Mouse (Mus musculus) brain, embryonic 18.5 days (tissue): ENCODE measurements around the gene Bola2.
"Not testable (repeated sequence)": the region's sequence is repeated elsewhere in the genome, so short reads cannot be mapped to it uniquely, and the experiment has no call there.

ENCODE experiments used
- DNase-seq: peaks from one replicate; pipeline ENCODE4 v3.0.0-alpha.2; 2012; ENCODE audit warnings: low read depth, low spot score

Gene Bola2

DNA sequence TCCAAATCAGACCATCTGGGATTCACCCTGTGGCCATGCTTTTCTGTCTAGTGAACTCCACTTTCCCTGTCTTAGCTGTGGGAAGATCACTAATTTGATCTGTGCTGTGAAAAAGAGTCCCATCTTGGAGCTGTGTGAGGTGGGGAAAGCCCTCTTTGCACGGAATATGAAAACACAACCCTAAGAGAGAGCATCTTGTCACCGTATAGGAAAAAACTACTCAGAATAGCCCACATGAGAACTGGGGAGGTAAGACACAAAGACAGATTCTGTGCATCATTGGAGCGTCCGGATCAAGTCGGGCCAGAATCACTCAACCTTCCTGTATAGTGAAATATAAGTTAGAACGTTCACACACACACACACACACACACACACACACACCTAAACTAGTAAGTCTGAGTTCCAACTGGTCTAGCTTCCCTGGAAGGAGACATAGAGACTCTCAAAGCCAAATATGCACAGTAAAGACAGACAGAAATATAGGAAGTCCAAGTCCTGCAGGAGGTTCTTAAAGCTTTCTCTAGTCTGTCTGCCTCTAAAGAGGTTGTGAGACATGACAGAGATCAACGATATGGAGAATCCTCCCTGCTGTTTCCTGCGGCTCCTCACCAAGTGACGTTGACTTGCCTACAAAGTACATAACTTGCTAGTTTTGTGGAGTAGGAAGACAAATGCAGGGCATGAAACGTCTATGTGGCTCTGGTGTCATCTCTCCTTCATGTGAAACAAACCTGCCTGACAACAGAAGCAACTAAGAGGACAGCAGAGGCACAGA, 13.2 kb downstream of the Bola2 start:
- no peak for DNase-seq

DNA sequence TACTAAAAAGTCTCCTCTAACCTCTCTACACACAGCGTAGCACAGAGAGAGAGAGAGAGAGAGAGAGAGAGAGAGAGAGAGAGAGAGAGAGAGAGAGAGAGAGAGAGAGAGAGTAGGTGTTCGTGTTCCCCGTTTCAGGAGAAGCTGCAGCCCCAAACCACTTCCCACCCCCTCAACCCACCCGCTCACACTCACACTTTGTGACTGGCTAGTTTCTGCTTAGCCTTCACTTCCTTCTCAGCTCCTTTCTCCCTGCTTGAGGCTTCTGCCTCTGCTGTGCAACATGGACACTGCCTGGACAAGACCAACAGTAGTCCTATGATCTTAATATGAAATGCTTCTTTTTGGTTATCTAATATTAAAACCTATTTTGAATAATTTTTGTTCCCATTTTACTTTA, 15.1 kb downstream of the Bola2 start:
- DNase-seq: no peak

DNA sequence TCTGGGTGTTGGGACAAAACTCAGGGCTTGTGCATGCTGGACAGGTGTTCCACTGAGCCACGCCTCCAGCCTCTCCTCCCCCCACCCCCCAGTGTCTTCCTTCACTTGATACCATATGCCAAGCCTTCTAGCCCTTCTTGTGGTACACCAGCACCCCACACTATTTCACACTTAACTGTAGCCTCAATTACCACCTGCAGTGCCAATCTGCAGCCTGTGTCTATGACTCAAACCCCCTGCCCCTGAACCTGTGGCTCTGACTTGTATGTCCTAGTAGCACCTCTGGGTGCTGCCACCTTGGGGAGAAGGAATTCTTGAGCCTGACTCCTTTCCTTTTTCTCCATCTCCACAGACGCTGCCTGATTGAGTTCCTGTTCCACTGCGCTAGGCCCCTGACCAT, 16.7 kb downstream of the Bola2 start:
- no peak for DNase-seq

DNA sequence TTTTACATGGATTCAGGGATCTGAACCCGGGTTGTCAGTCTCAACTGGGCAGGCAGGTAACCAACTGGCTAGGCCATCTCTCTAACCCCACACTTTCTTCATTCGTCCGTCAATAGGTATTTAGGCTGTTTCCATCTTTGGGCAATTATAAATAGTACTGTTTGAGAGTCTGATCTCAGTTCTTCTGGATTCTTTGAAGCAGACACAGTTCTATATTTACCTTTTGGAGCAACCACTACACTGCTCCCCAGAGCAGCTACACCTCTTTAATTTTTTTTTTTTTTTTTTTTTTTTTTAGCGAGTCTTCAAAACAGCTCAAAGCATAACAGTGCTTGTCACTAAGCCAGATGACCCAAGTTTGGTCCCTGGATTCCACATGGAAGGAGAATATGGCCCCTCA, 20.5 kb downstream of the Bola2 start:
- DNase-seq: no peak

DNA sequence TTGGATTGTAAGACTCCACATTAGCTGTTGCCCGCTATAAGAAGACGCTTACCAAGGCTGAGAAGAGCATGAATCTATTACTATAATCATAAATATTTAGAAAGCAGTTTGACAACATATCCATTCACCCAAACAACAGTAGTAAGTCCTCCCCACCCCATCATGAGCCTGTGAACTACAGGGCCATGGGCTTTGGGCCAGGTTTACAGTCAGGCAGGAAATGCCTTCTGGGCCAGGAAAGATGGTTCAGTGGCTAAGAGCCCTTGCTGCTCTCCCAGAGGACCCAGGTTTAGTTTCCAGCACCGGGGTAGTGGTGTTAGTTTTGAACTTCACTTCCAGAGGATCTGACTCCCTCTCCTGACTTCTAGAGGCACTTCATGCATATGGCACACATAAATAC, 22.4 kb downstream of the Bola2 start:
- DNase-seq: no peak

DNA sequence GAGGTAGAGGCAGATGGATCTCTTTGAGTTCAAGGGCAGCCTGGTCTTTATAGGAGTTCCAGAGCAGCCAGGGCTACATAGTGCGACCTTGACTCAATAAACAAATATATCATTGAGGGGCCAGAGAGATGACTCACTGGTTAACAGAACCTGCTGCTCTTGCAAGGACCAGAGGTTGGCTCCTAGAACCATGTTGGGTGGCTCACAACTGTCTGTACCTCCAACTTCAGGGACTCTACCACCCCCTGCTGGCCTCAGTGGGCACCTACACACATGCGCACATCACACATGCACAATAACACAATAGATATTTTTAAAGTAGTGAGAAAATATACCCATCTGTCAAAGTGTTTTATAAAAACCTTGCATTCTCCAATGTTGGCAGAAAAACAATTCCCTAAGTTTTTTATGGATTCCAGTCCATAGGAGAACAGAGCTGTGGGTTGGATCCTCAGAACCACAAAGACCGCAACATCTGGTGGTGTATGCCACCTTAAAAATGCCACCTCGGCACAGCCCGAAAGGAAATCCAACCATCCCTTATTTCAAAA, 23.7 kb downstream of the Bola2 start:
- DNase-seq: no peak

DNA sequence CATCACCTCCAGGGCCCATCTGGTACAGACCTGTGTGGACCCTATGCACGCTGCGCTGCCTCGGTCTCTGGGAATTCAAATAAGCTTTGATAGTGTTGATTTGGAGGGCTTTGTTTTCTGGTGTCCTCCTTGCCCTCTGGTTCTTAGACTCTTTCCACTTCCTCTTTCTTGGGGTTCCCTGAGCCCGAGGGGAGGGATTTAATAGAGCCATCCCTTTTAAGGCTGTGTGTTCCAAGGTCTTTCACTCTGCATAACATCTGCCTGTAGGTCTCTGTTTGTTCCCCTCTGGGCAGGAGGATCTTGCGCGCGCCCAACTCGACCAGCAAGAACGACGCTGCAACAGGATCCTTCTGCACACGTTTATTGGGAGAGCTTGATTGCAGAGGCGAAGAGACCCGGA, 26.4 kb downstream of the Bola2 start:
- no peak for DNase-seq

DNA sequence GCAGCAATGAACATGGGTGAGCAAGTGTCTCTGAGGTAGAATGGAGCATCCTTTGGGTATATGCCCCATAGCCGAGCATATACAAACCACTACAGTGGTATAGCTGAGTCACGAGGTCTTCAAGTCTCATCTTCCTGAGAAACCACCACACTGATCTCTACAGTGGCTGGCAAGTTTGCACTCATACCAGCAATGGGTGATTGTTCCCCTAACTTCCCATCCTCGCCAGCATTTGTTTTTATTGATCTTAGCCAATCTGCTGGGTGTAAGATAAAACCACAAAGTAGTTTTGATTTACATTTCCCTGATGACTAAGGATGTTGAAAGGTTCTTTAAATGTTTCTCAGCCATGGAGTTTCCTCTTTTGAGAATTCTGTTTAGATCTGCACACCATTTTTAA, 29.9 kb downstream of the Bola2 start:
- no peak for DNase-seq

DNA sequence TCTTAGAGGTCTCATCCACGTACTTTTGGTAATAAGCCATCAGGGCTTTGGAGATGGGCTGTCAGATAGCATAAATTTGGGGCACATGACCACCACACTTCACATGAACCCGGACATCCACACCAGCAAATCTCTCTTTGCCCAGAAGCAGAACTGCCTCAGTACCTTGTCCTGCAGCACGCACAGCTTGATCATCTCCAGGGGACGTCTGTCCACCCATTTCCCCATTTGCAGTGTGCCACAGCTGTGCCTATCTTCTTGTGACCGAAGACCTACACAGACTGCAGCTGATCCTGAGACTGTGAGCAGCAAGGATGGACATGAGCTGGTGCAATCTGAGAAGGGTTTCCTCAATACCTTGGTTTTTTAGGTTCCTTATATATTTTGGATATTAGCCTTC, 30.5 kb downstream of the Bola2 start:
- no peak for DNase-seq

DNA sequence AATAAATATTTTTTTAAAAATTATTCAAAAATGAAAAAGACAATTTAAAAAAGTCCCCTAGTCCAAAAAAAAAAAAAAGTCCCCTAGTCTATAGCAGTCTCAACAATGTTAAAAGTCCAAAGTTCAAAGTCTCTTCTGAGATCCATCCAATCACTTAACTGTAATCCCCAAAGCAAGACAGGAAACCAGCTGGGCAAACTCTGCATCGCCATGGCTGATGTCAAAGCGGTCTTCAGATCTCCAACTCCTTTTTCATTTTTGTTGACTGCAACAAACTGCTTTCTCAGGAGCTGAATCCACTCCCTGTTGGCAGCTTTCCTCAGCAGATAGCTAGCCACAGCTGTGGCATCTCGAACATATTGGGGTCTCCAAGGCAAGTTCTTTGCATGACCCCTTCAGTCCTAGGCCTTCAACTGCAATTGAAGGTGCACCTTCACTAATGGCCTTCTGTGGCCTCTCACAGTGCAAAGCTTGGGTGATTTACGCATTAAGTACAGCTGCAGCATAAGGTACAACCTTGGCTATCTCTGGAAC, 35.1 kb downstream of the Bola2 start:
- not testable (repeated sequence) for DNase-seq

DNA sequence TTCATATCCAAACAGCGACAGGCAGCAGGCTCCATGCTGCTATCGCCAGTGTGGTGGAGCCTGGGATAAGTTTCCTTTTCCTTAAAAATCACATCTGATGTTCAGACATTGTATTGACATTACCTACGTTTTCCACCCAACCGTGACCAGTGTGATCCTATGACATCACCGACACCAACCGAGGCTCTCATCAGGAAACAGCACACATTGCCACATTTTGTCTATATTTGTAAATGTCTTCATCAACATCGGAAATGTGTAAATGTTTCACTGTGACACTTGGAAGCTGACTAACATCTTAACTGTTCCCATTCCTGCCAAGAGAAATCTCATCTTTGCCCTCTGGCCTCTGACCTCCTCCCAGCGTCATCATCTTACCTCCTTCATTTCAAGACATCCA, 40.9 kb downstream of the Bola2 start:
- no peak for DNase-seq

DNA sequence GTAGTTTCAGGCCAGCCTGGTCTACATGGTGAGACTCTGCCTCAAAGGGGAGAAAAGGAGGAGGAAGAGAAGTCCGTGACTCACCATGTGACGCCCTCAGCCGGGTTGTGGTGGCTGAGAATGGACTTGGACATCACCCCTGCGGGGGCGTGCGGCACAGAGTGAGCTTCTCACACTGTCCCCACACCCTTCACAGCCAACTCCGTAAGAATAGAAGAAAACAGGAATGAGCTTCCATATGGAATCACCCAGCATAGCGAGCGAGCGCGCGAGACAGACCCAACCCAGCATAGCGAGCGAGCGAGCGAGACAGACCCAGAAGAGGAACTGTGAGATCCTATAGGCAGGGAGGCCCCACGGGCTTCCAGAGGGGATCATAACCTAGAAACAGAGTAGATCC, 44.4 kb downstream of the Bola2 start:
- DNase-seq: no peak

DNA sequence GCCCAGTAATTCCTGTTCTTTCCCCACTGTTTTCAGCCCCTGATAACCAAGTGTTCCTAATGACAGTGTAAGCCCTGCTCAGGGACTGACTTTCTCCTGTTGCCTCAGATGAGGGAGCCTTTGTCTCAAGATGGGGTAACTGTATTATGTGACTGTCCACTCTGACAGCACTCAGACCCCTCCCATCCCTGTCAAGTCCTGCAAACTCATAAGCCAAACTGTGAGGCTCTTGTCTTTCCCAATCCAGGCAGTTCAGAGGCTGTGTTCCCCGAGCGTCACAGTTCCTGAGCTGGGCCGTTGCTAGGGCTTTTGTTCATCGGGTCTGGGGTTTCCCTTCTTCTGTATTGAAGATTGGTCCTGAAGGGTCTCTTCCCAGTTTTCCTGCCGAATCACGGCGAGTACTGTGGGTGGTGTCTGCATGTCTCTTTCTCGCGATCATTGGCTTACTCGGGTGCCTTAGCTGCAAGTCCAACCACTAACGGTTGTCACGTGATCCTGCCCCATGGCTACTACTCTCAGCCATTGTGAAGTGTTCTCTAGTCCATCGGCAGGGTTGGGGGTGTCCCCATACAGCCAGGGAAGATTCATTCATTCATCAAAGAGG, 45.0 kb downstream of the Bola2 start:
- DNase-seq: no peak

DNA sequence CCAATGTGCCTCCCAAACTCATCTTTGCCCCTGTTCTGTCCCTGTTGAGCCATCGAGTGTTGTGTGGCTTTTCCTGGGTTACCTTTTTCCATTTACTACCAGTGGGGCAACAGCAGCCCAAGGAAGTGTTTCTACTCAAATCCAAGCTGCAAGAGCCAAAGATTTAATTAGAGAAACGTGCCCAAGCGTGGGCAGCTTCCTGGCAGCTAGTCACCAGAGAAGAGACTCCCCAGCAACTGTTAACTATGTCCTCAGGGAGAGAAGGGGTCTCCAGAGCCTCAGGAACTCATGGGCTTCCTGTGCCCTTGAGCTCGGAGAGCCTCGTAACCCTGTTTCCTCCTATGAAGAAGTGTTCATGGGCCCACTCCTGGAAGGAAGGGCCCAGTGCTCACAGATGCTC, 45.8 kb downstream of the Bola2 start:
- DNase-seq: no peak

DNA sequence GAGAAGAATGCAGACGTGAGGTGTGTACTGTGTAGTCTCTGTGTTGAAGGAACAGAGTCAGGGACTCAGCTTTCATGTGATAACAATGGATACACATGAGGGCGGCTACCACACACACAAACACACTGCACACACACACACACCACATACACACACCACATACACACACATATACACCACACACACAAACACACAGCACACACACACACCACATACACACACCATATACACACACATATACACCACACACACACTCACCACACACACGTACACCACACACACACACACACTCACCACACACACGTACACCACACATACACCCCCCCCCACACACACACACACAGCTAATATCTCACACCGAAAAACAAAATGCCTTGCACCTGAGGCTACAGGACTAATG, 46.3 kb downstream of the Bola2 start:
- no peak for DNase-seq

DNA sequence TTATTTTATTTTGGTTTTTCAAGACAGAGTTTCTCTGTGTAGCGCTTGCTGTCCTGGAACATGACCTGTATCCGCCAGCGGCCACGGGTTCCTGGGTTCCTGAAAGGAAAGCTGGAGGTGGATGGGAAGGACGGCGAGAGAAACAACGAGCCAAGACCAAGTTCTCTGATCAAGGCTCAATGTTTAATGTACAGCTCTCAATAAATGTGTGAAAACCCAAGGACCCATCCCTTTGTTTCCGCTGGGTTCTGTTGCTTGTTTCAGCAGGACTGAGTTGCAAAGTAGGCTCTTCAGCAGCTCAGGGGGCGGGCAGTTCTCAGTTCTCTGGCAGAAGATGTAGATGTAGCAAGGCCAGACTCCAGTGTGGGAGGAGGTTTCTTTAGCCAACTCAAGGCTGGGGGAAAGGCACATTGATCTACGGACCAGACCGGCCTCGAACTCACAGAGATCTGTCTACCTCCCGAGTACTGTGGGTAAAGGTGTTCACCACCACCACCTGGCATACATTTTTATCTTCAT, 46.8 kb downstream of the Bola2 start:
- no peak for DNase-seq

DNA sequence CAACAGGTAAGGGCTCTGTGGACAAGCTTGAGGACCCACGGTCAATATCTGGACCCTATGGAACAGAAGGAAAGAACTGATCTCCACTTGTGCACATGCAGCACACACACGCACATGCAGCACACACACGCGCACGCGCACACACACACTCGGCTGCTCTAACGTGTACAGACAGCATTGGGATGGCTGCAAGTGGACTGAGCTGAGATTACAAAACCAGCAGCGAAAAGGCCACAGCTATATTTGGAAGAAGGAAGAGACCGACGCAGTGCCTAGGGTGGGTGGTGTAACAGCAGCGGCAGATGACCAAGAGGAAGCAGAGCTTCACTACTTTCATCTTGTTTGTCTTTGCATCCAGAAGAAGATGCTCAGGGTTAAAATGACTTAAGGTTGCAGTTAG, 50.9 kb downstream of the Bola2 start:
- DNase-seq: no peak

DNA sequence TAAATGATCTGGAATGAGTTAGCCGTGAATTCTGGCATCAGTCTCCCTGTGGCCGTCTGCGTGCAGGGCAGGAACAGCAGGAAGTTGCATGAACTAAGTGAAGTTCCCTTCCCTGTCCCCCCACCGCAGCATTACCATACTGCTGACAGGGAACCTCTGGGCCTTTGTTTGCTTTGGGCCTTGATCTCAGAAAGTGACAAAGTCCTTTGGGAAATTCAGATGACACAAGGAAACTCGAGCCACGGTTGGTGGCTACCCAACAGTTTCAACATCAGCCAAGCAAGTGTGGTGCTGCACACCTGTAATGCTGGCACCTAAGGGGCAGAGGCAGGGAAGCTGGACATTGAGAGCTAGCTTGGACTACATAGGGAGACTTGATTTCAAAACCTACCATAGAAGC, 51.6 kb downstream of the Bola2 start:
- DNase-seq: no peak

DNA sequence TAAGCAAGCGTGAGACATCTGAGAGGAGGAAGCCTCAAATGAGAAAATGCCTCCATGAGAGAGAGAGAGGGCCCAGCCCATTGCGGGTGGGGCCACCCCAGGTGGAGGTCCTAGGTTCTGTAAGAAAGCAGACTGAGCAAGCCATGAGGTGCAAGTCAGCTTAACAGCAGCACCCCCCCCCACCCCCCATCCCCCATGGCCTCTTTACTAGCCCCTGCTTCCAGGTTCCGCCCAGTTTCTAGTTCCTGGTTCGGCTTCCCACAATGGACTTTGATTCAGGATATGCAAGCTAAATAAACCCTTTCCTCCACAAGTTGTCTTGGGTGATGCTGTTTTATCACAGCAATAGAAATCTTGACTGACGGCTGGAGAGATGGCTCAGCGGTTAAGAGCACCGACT, 53.6 kb downstream of the Bola2 start:
- no peak for DNase-seq
